Mouse (Mus musculus) myocyte (in vitro differentiated cells): ENCODE measurements around the gene Olfr1089. TPM values are rescaled to one million over a fixed set of nuclear protein-coding genes. Genes with fewer than 3 reads are reported as not detected.

ENCODE experiments used
- H3K27me3 ChIP-seq: one replicate; pipeline ENCODE4 v1.6.1; 2011; ENCODE audit not compliant: control insufficient read depth, insufficient read depth, insufficient read length
- H3K36me3 ChIP-seq: one replicate; pipeline ENCODE4 v1.6.1; 2011; ENCODE audit not compliant: control insufficient read depth, insufficient read depth
- H3K4me2 ChIP-seq: one replicate; pipeline ENCODE4 v1.6.1; 2011; ENCODE audit warnings: low read depth, control low read depth
- H3K4me3 ChIP-seq: one replicate; pipeline ENCODE4 v1.5.1; 2011; ENCODE audit warnings: mild to moderate bottlenecking, control low read depth, moderate library complexity
- H3K79me2 ChIP-seq: one replicate; pipeline ENCODE4 v1.6.1; 2011; ENCODE audit not compliant: control insufficient read depth, insufficient read depth
- H3ac ChIP-seq: one replicate; pipeline ENCODE4 v1.6.1; 2011; ENCODE audit not compliant: control insufficient read depth, insufficient read length
- CEBPB ChIP-seq: IDR thresholded peaks from 2 replicates; pipeline ENCODE4 v1.6.1; 2011; ENCODE audit warnings: mild to moderate bottlenecking, moderate library complexity; ENCODE audit not compliant: poor library complexity, insufficient read depth, severe bottlenecking
- E2F4 ChIP-seq: IDR thresholded peaks from one replicate; pipeline ENCODE4 v1.6.1; 2011; ENCODE audit warnings: mild to moderate bottlenecking, control low read depth, moderate library complexity; ENCODE audit not compliant: insufficient read depth
- MAX ChIP-seq: IDR thresholded peaks from one replicate; pipeline ENCODE4 v1.6.1; 2011; ENCODE audit warnings: low read depth, mild to moderate bottlenecking, control low read depth
- MYOD1 ChIP-seq, 3 experiments: IDR thresholded peaks; one replicate each; pipeline ENCODE4 v1.6.1; 2011; ENCODE audit warnings: control low read depth in 2 of 3, low read depth in 2 of 3, mild to moderate bottlenecking in 2 of 3, moderate library complexity in 1 of 3; ENCODE audit not compliant: insufficient read length in 2 of 3, control insufficient read depth in 1 of 3
- MYOG ChIP-seq, 3 experiments: IDR thresholded peaks; one replicate each; pipeline ENCODE4 v1.6.1; 2011; ENCODE audit warnings: control low read depth in 2 of 3, low read depth in 2 of 3, mild to moderate bottlenecking in 2 of 3; ENCODE audit not compliant: insufficient read length in 2 of 3, control insufficient read depth in 1 of 3, insufficient read depth in 1 of 3
- POLR2A ChIP-seq: IDR thresholded peaks from one replicate; pipeline ENCODE4 v1.6.1; 2011; ENCODE audit warnings: low read depth, mild to moderate bottlenecking, control low read depth, moderate library complexity; ENCODE audit not compliant: insufficient read length
- POLR2AphosphoS2 ChIP-seq: IDR thresholded peaks from one replicate; pipeline ENCODE4 v1.6.1; 2011; ENCODE audit warnings: low read depth, control low read depth; ENCODE audit not compliant: insufficient read length
- REST ChIP-seq: IDR thresholded peaks from one replicate; pipeline ENCODE4 v1.6.1; 2011; ENCODE audit warnings: mild to moderate bottlenecking, control low read depth, moderate library complexity; ENCODE audit not compliant: insufficient read depth, insufficient read length
- SRF ChIP-seq: IDR thresholded peaks from one replicate; pipeline ENCODE4 v1.6.1; 2011; ENCODE audit warnings: low read depth; ENCODE audit not compliant: control insufficient read depth, insufficient read length
- TCF12 ChIP-seq: IDR thresholded peaks from one replicate; pipeline ENCODE4 v1.6.1; 2011; ENCODE audit warnings: mild to moderate bottlenecking, control low read depth; ENCODE audit not compliant: poor library complexity, insufficient read depth, severe bottlenecking
- TCF3 ChIP-seq: IDR thresholded peaks from one replicate; pipeline ENCODE4 v1.6.1; 2011; ENCODE audit warnings: low read depth, control low read depth; ENCODE audit not compliant: insufficient read length
- USF1 ChIP-seq: IDR thresholded peaks from one replicate; pipeline ENCODE4 v1.6.1; 2011; ENCODE audit warnings: low read depth, mild to moderate bottlenecking, control low read depth, moderate library complexity
- polyA plus RNA-seq: library from polyadenylated mRNA; unstranded; fragments of >200 nt; fragmentation: generic; extraction: Trizol; gene quantifications from one replicate; pipeline ENCODE4 v1.2.1, GENCODE M21; 2012; ENCODE audit warnings: missing spikeins

Olfr1089 gene
- not detected for polyA plus RNA-seq

DNA sequence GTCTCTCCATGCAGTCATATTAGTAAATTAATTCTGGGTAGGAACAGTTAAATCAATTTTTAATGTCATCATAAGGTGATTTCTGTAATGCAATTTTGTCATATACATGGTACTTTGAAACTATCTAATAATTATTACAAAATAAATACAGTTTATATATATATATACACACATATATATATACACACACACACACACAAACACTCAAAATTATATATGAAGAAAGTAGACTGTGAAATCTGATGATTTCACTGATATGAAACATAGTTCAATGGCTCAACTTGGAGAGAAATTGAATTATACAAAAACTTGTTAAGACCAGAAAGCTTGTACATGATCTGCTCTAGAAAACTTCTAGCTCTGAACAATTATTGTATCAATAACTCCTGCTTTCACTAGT, at the start of gene Olfr1089:
Gene Olfr1089, minus strand, starts transcription at position 101 of the 400 bp plus-strand sequence.
- H3K4me3 ChIP-seq: no peak within 1 kb of the TSS
- H3K4me2 ChIP-seq: no peak within 1 kb of the TSS
- TF ChIP-seq TCF3 (no peak), MYOD1 (IDR thresholded peaks at IDR 0.05; ENCODE audit: control insufficient read depth in 1 of 3, insufficient read length in 2 of 3, low read depth in 2 of 3) (no peak), POLR2AphosphoS2 (no peak), SRF (no peak), TCF12 (no peak), MYOG (IDR thresholded peaks at IDR 0.05; ENCODE audit: control insufficient read depth in 1 of 3, insufficient read depth in 1 of 3, insufficient read length in 2 of 3, low read depth in 2 of 3) (no peak)
- no peaks in the 10 kb centered on the region for H3K36me3 ChIP-seq
- no peaks in the 10 kb centered on the region for H3K27me3 ChIP-seq
- H3K79me2 ChIP-seq: no peaks in the 10 kb centered on the region
- no peak within 1 kb of the TSS for H3ac ChIP-seq

DNA sequence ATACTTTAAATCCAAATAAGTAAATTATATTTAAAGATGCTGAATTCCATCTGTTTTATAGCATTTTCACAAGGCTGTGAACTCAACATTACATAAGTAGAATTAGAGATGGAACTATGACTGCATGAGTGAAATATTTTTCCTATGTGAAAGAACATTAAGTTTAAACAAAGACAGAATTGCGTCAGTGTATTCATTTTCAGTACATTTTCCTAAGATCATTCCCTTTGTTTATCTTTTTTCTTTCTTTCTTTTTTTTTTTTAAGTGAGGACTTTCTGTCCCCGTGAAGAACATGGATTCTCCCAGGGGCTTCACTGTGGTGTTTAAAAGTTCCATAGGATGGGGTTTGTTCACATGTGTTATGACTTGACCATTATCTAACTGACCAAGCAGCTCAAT, 48.7 kb upstream of the Olfr1089 start, which contains the start of gene Olfr1093:
Gene Olfr1093, plus strand, starts transcription at position 301 of the 400 bp plus-strand sequence.
- Histone ChIP-seq H3ac (no peak within 1 kb of the TSS), H3K79me2 (no peaks in the 10 kb centered on the region), H3K4me2 (no peak within 1 kb of the TSS), H3K4me3 (no peak within 1 kb of the TSS), H3K27me3 (no peaks in the 10 kb centered on the region), H3K36me3 (no peaks in the 10 kb centered on the region)
- TF ChIP-seq MAX (no peak), POLR2AphosphoS2 (no peak), TCF12 (no peak), MYOG (IDR thresholded peaks at IDR 0.05; ENCODE audit: control insufficient read depth in 1 of 3, insufficient read depth in 1 of 3, insufficient read length in 2 of 3, low read depth in 2 of 3) (no peak), CEBPB (no peak), SRF (no peak), USF1 (no peak), E2F4 (no peak), MYOD1 (IDR thresholded peaks at IDR 0.05; ENCODE audit: control insufficient read depth in 1 of 3, insufficient read length in 2 of 3, low read depth in 2 of 3) (no peak), POLR2A (no peak), REST (no peak), TCF3 (no peak)

DNA sequence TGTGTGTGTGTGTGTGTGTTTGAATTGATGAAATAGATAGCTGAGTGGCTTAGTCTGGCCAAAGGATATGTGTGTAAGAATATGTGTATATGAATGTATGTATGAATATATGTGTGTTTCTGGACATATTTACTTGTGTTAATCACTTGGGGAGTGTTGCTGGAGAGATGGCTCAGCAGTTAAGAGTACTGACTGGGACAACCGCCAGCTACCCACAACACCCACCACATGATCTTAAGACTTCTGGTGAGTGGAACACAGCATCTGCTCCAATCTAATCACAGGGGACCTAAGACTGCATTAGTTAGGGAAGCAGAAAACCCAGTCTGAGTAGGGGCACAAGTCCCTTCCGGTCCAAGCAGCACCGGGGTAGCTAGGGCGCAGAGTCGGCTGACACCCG, 27.5 kb upstream of the Olfr1089 start:
- H3K4me2 ChIP-seq: no peak overlapping the region
- no peaks in the 10 kb centered on the region for H3K79me2 ChIP-seq
- H3K4me3 ChIP-seq: no peak overlapping the region
- H3ac ChIP-seq: no peak overlapping the region
- no peaks in the 10 kb centered on the region for H3K27me3 ChIP-seq
- H3K36me3 ChIP-seq: no peaks in the 10 kb centered on the region
- TF ChIP-seq TCF3 (no peak), POLR2A (no peak), MYOG (IDR thresholded peaks at IDR 0.05; ENCODE audit: control insufficient read depth in 1 of 3, insufficient read depth in 1 of 3, insufficient read length in 2 of 3, low read depth in 2 of 3) (no peak), E2F4 (no peak), POLR2AphosphoS2 (no peak), REST (no peak), MYOD1 (IDR thresholded peaks at IDR 0.05; ENCODE audit: control insufficient read depth in 1 of 3, insufficient read length in 2 of 3, low read depth in 2 of 3) (no peak), TCF12 (no peak), SRF (no peak), MAX (no peak), CEBPB (no peak), USF1 (no peak)

DNA sequence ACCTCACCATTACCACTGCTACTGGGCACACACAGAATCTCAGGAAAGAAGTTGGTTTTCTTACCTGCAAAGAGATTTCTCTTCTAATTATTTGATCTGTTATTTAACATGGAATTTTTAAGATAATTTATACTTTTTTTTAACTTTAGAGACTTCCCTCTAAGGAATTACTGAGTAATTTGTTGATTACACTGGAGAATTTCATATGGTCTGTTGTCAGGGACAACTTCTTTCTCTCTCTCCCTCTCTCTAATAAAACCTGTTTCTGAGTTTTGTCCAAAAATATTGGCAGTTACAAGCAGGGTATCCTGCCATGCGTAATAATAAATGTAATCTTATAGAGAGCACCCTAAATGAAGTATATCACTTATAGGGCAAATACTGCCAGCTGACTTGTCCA, 25.4 kb upstream of the Olfr1089 start, which contains the start of gene Olfr1090:
Gene Olfr1090, minus strand, starts transcription at position 101 of the 400 bp plus-strand sequence.
- Histone ChIP-seq H3K4me2 (no peak within 1 kb of the TSS), H3K79me2 (no peaks in the 10 kb centered on the region), H3K36me3 (no peaks in the 10 kb centered on the region), H3ac (no peak within 1 kb of the TSS), H3K4me3 (no peak within 1 kb of the TSS), H3K27me3 (no peaks in the 10 kb centered on the region)
- no peak for TF ChIP-seq MAX
- no peak for TF ChIP-seq E2F4

DNA sequence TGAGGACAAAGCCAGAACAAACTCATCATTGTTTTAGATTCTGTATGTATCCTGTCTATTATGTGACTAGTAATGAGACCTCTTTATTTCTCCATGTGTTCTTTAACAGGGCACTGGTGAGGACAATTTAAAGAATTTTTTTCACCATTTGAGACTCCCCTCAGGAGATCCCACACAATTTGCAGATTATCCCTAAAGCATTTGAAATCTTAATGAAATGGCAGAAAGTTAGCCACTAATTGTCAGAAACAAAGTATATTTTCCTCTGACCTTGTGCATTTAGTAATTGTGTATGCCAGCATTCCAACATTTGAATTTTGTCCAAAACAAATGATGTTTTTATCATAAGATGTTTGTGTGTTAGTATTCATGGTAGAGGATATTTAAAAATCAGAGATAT, 35.2 kb downstream of the Olfr1089 start, which contains the start of gene Olfr1087:
Gene Olfr1087, minus strand, starts transcription at position 101 of the 400 bp plus-strand sequence.
- Histone ChIP-seq H3ac (no peak within 1 kb of the TSS), H3K27me3 (no peaks in the 10 kb centered on the region), H3K4me2 (no peak within 1 kb of the TSS), H3K79me2 (no peaks in the 10 kb centered on the region), H3K36me3 (no peaks in the 10 kb centered on the region), H3K4me3 (no peak within 1 kb of the TSS)
- TF ChIP-seq MYOD1 (IDR thresholded peaks at IDR 0.05; ENCODE audit: control insufficient read depth in 1 of 3, insufficient read length in 2 of 3, low read depth in 2 of 3) (no peak), SRF (no peak), MYOG (IDR thresholded peaks at IDR 0.05; ENCODE audit: control insufficient read depth in 1 of 3, insufficient read depth in 1 of 3, insufficient read length in 2 of 3, low read depth in 2 of 3) (no peak), USF1 (no peak), CEBPB (no peak), MAX (no peak), E2F4 (no peak), POLR2AphosphoS2 (no peak), TCF12 (no peak), TCF3 (no peak), REST (no peak), POLR2A (no peak)
